Mouse (Mus musculus) testis, adult 2 months (tissue): Measurements from ENCODE around the gene Usp32. TPM values are rescaled to one million over a fixed set of nuclear protein-coding genes. Genes with fewer than 3 reads are reported as not detected.

Experiments
- H3K27ac ChIP-seq: fragments of 200-500 bp; 2 replicates; pipeline ENCODE4 v1.5.1; 2012; ENCODE audit warnings: low read depth, low read length; ENCODE audit not compliant: control insufficient read depth, insufficient read depth
- H3K27me3 ChIP-seq: fragments of 200-500 bp; 2 replicates; pipeline ENCODE4 v1.6.1; 2012; ENCODE audit warnings: mild to moderate bottlenecking, low read length, moderate library complexity; ENCODE audit not compliant: control insufficient read depth, insufficient read depth
- H3K36me3 ChIP-seq: fragments of 200-500 bp; 2 replicates; pipeline ENCODE4 v1.6.1; 2012; ENCODE audit warnings: mild to moderate bottlenecking, low read length; ENCODE audit not compliant: control insufficient read depth, insufficient read depth
- H3K4me1 ChIP-seq: fragments of 200-500 bp; 2 replicates; pipeline ENCODE4 v1.6.1; 2012; ENCODE audit warnings: low read length; ENCODE audit not compliant: control insufficient read depth, insufficient read depth
- H3K4me3 ChIP-seq: fragments of 200-500 bp; 2 replicates; pipeline ENCODE4 v1.5.1; 2012; ENCODE audit warnings: low read depth, mild to moderate bottlenecking, low read length, moderate library complexity, mixed read lengths; ENCODE audit not compliant: control insufficient read depth
- CTCF ChIP-seq: fragments of 200-500 bp; IDR thresholded peaks from 2 replicates; pipeline ENCODE4 v1.5.1; 2012; ENCODE audit warnings: low read depth, mild to moderate bottlenecking, inconsistent platforms, low read length, moderate library complexity; ENCODE audit not compliant: control insufficient read depth, insufficient read depth, insufficient replicate concordance
- POLR2A ChIP-seq: fragments of 200-500 bp; IDR thresholded peaks from 2 replicates; pipeline ENCODE4 v1.6.1; 2012; ENCODE audit warnings: low read depth, mild to moderate bottlenecking, inconsistent platforms, low read length, moderate library complexity; ENCODE audit not compliant: control insufficient read depth
- polyA plus RNA-seq: library from polyadenylated mRNA; depleted of rRNA; stranded (reverse); fragments of >200 nt; gene quantifications from 2 replicates; pipeline ENCODE4 v1.2.3, GENCODE M21; 2012; rRNA removed

Gene Usp32
- polyA plus RNA-seq = 31.5 and 33.8 TPM in 2 replicates

DNA sequence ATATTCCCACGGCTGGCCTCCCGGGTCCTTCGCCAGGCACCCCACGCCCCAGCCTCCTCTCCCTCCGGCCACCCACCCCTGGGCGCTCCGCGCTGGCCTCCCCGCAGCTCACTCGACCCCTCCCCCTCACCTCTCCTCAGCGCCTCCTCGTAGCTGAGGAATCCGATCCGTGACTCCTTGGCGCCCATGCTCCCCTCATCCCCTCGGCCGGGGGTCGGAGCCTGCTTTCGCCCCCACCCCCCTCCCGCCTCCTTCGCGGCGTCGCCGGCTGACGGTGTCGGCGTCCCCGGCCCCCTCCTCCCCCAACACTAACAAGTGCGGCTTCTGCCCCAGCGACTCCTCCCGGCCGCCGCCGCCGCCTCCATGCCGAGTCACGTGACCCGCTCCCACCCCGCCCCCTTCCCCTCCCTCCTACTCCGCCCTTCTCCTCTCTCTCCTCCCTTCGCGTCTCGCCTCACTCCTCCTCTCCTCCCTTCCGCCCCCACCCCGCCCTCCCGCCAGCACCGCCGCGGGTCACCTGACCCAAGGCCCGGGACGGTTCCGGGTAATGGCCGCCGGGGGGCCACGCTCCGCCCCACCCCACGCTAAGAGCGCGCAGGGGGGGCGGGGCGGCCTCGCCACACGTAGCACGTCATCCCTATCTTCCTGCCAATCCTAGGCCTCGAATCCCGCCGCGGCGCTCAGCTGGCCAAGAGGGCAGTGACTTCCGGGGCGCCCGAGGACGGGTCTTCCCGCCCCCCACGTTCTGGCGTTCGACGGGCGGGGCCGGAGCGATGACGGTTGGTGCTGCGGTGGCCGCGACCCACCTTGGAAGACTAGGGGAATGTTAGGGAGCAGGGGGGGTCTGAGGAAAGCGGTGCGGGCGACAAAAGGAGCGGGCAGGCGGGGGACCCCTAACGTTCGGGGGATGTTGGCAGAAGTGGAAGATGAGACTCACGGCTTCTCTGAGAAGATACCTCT lies at the start of gene Usp32:
Gene Usp32, minus strand, starts transcription at position 581 of the 960 bp plus-strand sequence.
- TF ChIP-seq CTCF = no peak
- TF ChIP-seq POLR2A = peak; percentile 94
- Histone ChIP-seq H3K27ac (peak within 1 kb of the TSS; percentile 100), H3K4me1 (no peaks in the 10 kb centered on the region; the same call in none of the 2 replicates), H3K27me3 (no peaks in the 10 kb centered on the region), H3K36me3 (no peaks in the 10 kb centered on the region), H3K4me3 (peak within 1 kb of the TSS; percentile 99)

DNA sequence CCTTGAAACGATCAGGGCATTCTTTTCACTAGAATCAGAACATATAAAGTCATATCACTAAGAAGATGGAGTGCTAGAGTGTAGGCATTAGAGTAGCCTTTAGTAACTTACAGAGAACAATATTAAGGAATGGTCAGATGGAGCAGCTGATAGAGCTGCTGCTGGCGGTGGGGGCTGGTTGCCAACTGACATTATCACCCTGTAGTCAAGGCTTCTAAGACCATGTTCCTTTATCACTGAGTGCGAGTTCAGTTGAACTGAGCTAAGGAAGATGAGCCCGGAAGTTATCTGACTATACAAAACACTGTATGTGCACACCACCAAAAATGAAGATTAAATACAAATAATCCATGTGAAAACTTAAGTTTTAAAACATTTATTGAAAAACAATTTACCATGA lies 49.1 kb upstream of the Usp32 start:
- H3K27me3 ChIP-seq = no peaks in the 10 kb centered on the region
- no peak overlapping the region for H3K4me3 ChIP-seq
- TF ChIP-seq POLR2A = no peak
- TF ChIP-seq CTCF = no peak
- H3K36me3 ChIP-seq = peaks cover 4% of the 10 kb centered on the region
- H3K4me1 ChIP-seq = no peaks in the 10 kb centered on the region
- no peak overlapping the region for H3K27ac ChIP-seq

DNA sequence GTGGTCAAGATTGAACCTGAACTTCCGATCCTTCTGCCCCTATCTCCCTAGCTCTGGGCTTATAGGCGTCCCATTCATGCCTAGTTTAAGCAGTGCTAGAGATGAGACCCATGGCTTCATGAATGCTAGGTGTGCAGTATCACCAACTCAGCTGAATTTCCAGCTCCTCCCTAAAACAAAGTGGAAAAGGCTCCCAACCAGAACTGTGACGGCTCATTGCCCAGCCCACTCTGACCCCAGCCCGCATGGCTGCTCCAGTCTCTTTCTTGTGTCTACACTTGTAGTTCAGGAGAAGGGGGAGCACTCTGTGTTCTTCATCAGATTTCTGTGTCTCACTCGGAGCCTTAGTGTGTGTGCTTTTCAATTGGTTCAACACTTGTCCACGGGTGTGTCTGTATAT lies 44.9 kb upstream of the Usp32 start:
- Histone ChIP-seq H3K36me3 (no peaks in the 10 kb centered on the region), H3K4me3 (no peak overlapping the region), H3K4me1 (peaks cover 5% of the 10 kb centered on the region), H3K27me3 (no peaks in the 10 kb centered on the region), H3K27ac (no peak overlapping the region)
- no peak for TF ChIP-seq POLR2A
- no peak for TF ChIP-seq CTCF

DNA sequence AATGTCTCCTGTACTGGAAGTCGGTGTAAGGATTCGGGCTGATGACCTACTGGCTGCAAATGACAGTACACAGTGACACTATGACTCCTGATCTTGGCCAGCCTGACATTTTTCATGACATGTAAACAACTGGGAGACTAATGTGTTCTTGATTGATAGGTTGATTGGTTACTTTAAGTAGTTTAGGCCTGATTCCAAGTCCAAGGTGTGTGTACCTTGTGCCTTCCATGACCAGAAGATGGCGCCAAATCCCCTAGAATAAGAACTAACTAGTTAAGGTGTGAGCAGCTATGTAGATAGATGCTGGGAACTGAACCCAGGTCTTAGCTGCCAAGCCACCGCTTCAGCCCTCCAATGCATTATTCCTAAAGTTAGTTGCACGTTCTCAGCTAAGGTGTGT lies 44.1 kb upstream of the Usp32 start:
- H3K4me1 ChIP-seq = peaks cover 5% of the 10 kb centered on the region
- TF ChIP-seq CTCF (peak; percentile 24; the same call in 1 of the 2 replicates), POLR2A (no peak)
- no peak overlapping the region for H3K27ac ChIP-seq
- H3K27me3 ChIP-seq = no peaks in the 10 kb centered on the region
- no peak overlapping the region for H3K4me3 ChIP-seq
- no peaks in the 10 kb centered on the region for H3K36me3 ChIP-seq

DNA sequence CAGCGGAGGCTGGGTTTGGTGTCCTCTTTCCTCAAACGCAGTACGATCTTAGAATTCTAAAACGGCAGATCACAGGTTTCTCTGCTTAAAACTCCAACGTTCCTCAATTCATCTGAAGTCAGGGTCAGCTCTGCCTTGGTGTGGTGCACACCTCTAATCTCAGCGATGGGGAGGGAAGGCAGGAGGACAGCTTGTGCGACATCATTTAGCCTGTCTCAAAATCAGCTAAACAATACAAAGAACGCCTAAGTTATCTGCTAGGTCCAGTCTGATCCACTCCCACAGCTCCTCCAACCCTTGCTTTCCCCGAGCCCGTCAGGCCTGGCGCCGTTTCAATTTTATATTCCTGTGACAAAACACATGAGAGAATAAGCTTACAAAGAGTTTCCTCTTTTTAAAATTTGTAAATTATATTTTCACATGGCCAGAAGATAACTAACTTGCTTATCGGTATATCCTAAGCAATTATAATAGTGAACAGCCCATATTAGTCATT lies 43.4 kb upstream of the Usp32 start:
- H3K4me3 ChIP-seq = peak overlapping the region; percentile 86
- peak overlapping the region; percentile 71; the same call in 1 of the 2 replicates for H3K27ac ChIP-seq
- H3K27me3 ChIP-seq = no peaks in the 10 kb centered on the region
- H3K36me3 ChIP-seq = no peaks in the 10 kb centered on the region
- H3K4me1 ChIP-seq = peaks cover 5% of the 10 kb centered on the region
- no peak for TF ChIP-seq CTCF
- no peak; the same call in 1 of the 2 replicates for TF ChIP-seq POLR2A

DNA sequence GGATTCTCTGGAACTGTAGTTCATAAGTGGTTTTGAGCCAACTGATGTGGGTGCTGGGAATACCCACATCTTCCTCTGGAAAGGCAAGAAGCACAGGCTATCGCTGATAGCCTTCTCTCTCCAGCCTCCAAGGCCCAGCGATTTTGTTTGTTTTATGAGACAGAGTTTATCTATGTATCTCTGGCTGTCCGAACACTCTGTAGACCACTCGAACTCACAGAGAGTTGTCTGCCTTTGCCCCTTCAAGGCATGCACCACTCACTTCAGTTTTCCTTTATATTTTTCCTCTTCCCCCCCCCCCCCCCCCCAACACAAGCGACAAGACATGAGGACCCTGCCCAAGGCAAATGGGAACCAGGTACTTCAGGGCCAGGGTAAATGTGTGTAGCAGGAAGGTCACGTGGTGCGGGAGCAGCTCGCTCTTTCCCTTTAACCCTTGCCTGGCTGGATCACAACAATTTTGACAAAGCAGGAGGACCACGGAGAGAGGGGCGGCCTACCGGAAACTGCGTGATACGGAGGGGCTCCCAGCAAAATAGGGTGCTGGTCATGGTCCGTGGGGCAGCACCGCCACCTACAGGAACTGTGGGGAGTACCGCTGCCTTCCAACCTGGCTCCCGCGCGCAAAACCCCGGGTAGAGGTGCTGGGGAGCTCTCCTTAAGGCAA lies 42.8 kb upstream of the Usp32 start:
- Histone ChIP-seq H3K27me3 (no peaks in the 10 kb centered on the region), H3K27ac (peak overlapping the region; percentile 71; the same call in 1 of the 2 replicates), H3K36me3 (no peaks in the 10 kb centered on the region), H3K4me1 (peaks cover 5% of the 10 kb centered on the region), H3K4me3 (peak overlapping the region; percentile 86)
- TF ChIP-seq POLR2A (0 out of 2 replicates have a peak, but pooled peaks have one; percentile 28), CTCF (peak; percentile 71; the same call in 1 of the 2 replicates)

DNA sequence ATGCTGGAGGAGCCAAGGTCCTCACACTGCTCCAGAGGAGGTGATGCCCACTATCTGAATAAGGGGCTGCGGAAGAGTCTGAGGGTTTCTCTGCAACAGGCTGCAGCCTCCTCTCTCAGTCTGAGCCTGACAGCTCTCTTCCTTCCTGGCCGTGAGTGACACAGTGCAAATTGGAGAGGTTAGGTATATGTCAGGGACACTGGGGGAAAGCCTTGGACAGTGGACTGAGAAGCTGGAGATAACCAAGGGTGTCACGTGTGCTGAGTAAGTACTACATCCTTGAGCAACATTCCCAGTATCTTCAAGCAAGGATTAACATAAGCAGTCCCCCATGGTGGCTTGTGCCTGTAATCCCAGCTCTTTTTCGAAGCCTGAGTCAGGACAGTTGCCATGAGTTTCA lies 38.5 kb upstream of the Usp32 start:
- Histone ChIP-seq H3K27me3 (no peaks in the 10 kb centered on the region), H3K4me3 (no peak overlapping the region), H3K27ac (no peak overlapping the region), H3K4me1 (peaks cover 5% of the 10 kb centered on the region), H3K36me3 (no peaks in the 10 kb centered on the region)
- no peak for TF ChIP-seq POLR2A
- no peak for TF ChIP-seq CTCF
